Mouse (Mus musculus): ENCODE measurements around the gene Gxylt2. TPM values are rescaled to one million over a fixed set of nuclear protein-coding genes. Genes with fewer than 3 reads are reported as not detected.

The Gxylt2 gene
- 1.2 TPM for polyA plus RNA-seq (2015; fragmentation: Illumina TruSeq; extraction: RNeasy Lipid Tissue Mini Kit (QIAGEN cat#74804); ENCODE audit: insufficient read depth, low read depth, low replicate concordance)

DNA sequence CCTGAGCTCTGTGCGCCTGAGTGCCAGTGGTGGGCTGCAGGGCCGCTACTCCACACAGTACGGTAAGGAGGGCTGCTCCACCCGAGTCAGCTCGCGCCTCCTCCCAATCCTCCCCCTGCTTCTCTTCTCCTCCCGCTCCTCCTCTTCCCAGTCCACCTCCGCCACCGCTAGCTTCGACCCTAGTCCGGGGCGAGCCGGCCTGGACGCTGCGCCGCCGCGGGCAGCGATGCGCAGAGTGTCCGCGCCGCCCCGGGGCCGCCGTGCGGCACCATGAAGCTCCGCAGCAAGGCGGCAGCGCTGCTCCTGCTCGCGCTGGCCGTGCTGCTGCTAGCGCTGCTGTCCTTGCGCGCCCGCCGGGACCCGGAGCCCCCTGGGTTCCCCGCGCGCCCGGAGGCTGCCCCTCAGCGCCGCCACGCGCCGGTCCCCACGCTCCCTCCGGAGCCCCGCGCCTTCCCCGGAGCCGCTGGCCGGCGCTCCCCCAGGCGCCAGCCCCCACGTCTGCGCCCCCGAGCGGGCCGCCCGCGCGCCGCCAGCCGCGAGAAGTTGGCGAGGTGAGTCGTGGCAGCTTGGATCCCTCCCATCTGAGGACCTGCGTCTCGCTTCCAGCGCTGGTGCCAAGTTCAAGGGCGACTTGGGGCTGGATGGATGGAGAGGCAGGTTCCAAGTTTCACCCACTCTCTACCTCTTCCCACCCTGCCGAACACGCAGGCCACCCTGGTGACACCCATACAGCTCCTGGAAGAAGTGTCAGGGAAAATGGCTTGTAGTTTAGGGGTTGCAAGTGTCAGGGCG is at the start of gene Gxylt2:
TSS of gene Gxylt2 (plus strand) at position 161 of the 792 bp plus-strand sequence.

DNA sequence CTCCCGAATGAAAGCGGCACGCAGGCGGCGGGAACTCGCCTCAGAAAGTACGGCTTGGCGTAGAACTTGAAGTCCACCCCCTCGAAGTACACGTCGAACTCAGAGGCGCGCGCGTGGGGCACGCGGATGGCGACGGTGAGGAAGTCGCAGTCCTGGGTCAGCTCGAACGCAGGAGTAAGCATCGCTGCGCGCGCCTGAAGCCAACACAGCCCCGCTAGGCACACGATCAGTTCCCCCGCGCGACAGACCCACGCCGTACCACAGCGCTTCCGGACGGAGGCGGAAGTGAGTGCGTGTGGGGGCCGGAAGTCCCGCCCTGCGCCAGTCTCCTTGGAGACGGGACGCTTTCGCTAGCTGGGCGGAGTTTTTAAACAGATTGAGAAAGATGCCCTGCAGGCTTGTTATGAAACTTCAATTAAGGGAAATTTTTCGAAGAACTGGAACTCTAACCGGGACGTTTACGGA is 33.6 kb upstream of the Gxylt2 start, which contains the start of gene Shq1:
TSS of gene Shq1 (minus strand) at position 278 of the 465 bp plus-strand sequence.

DNA sequence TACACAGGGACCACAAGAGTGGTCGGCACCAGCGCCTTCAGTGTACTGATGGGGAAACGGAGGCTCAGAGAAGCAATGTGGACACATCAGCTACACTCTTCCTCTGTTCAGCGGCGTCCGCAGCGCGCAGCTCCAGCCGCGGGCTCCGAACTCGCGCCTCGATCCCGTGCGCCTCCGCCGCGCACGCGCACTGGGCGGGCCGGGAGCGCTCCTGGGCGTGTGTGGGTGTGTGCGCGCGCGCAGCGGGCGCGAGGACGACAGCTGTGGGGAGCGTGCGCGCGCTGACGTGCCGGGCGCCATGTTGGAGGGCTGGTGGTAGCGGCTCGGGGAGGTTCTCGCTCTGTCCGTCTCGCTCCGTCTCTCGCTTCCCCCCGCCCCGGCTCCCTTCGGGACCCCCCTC is 128.8 kb downstream of the Gxylt2 start, which contains the start of gene Ppp4r2:
TSS of gene Ppp4r2 (plus strand) at position 268 of the 400 bp plus-strand sequence.

Other genes with a start within 250 kb of the Gxylt2 start
- 2.3 TPM for gene Shq1, start 33.6 kb upstream of the Gxylt2 start, polyA plus RNA-seq (2015; fragmentation: Illumina TruSeq; extraction: RNeasy Lipid Tissue Mini Kit (QIAGEN cat#74804); ENCODE audit: insufficient read depth, low read depth, low replicate concordance)
- gene Ppp4r2, start 128.9 kb downstream of the Gxylt2 start, polyA plus RNA-seq (2015; fragmentation: Illumina TruSeq; extraction: RNeasy Lipid Tissue Mini Kit (QIAGEN cat#74804); ENCODE audit: insufficient read depth, low read depth, low replicate concordance): 9.6 TPM

Measured in pancreas, adult 10 weeks (tissue).